Mouse (Mus musculus) heart, adult 2 months (tissue): ENCODE data around the gene Svip.

Experiments used
- CTCF ChIP-seq: fragments of 200-600 bp; IDR thresholded peaks from 2 replicates; pipeline ENCODE4 v1.8.1; 2022; ENCODE audit warnings: antibody characterized with exemption, mild to moderate bottlenecking, moderate library complexity
- EP300 ChIP-seq: fragments of 200-500 bp; IDR thresholded peaks from 2 replicates; pipeline ENCODE4 v1.6.1; 2011; ENCODE audit warnings: low read depth, low read length, control low read depth; ENCODE audit not compliant: insufficient read depth

GRCm38 (mm10) chr7:51960698-51961374 lies 45.0 kb downstream of the Svip start:
- TF ChIP-seq EP300 (no peak), CTCF (no peak)
